Mouse (Mus musculus) CD8-positive naive resting alpha-beta T cell, adult 2 months (primary cell): Measurements from ENCODE around the gene Mrgprh.

Experiments used
- DNase-seq, 2 experiments: peaks; one replicate each; pipeline ENCODE4 v3.0.0; 2022; ENCODE audit warnings: low read depth in 2 of 2, low spot score in 2 of 2

Mrgprh gene

DNA sequence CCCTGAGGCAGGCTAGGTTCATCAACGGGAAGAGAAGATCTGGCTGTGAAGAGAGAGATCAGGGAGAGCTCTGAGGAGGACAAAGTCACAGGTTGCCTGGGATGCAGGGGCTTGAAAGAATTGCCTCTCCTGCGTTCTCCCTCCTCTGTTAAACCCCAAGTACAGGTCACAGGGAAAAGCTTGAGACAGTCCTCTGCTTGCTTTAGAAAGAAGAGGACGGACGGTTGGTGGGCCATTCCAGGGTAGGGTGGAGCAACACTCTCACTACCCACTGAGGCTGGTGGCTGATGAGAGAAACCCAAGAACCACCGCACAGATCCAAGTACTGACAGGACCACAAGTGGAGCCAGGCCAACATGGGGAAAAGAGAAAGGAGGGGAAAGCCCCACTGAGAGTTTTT lies at the start of gene Mrgprh:
Gene Mrgprh, plus strand, starts transcription at position 301 of the 400 bp plus-strand sequence.
- DNase-seq, result no peak

DNA sequence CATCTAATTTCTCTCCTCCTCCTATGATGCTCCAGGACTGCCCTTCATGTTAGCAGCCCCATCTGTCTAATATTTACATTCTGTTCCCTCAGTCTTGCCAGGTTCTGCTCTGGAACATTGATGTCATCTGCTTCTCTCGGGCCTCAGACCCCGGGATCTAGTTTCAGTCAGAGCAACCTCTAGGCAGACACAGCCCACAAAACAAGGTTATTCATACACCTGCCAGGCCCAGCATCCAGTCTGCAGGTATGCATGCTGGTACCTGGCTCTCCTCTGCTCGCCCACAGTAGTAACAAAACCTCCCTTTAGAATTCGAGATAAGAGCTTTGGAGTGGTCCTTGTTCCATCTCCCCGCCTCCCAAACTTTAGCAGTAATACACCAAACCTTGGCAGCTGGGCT lies 45.5 kb upstream of the Mrgprh start:
- DNase-seq, result no peak

DNA sequence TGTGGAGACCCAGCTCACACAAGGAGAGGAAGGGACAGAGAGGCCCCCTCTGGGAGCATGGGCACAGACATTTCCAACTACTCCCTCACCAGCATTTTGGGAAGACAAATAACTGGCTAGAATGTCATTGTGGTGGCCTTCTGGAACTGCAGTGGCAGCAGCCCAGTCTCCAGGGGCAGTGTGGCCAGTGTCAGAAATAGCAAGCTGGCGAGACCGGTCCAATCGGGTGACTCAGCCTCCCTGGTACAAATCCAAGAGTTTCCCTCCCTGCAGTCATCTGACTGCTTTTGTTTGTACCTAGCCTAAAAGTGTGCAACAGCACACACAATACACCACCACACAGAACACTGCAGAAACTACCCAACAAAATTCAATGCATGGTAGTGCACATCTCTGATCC lies 43.6 kb upstream of the Mrgprh start:
- DNase-seq, result no peak

DNA sequence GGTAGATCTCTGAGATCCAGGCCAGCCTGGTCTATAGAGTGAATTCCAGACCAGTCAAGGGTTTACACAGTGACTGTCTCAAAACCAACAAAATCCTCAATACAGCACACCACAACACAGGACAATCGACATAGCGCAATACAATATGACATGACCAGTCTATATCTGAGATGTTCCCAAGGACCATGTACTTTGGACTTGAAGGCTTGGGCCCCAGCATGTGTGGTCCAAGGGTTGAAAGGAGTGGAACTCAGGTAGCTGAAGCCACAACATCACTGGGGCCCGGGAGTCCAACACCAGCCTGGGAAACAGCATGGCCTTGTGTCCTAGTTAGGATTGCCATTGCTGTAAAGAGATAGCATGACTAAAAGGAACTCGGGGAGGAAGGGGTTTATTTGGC lies 43.2 kb upstream of the Mrgprh start:
- no peak for DNase-seq

DNA sequence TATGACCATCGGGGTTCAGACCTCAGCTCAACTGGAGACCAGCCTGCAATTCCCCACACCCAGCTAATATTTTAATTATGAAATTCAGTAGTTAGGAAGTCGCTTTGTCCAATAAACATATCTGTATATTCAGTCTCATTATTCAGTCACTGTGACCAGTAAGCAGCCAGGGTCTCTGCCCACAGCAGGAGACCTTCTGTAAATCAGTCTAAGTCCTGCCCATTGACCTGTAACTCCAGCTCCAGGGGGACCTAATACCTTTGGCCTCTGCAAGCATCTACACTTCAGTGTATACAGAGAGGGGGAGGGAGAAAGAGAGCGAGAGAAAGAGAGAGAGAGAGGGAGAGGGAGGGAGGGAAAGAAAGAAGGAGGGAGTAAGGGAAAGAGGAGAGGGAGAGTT lies 41.5 kb upstream of the Mrgprh start:
- DNase-seq, result no peak

DNA sequence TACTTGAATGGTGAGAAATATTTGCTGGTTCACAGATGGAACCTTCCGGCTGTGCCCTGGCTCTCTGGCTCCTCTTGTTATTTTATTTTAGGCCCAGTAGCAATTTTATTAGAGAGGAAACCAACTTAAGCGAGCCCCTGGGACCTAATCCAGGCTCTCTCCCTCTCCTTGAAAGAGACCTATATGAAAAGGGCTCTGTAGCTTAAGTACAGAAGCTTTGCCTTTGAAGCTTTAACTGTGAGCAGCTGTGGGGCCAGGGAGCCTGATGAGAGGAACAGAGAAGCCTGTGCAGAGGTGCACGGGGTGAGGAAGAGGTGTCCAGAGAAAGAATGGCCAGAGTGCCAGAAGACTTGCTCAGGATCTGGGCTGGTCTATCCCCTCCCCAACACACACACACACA lies 41.0 kb upstream of the Mrgprh start:
- no peak for DNase-seq

DNA sequence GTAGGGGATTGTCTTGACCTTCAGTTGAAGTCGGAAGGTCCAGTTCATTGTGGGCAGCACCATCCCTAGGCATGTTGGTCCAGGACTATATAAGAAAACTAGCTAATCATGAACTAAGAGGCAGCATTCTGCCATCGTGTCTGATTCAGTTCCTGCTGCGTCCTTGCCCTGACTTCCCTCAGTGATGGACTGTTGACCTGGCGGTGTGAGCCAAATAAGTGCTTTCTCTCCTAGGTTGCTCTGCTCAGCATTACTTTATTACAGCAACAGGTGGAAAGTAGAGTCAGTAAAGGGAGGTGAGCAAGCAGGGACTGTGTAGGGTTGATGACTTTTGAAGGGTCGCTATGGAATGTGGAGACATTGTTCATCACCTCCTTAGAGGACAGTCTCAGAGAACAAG lies 40.1 kb upstream of the Mrgprh start:
- DNase-seq, result no peak

DNA sequence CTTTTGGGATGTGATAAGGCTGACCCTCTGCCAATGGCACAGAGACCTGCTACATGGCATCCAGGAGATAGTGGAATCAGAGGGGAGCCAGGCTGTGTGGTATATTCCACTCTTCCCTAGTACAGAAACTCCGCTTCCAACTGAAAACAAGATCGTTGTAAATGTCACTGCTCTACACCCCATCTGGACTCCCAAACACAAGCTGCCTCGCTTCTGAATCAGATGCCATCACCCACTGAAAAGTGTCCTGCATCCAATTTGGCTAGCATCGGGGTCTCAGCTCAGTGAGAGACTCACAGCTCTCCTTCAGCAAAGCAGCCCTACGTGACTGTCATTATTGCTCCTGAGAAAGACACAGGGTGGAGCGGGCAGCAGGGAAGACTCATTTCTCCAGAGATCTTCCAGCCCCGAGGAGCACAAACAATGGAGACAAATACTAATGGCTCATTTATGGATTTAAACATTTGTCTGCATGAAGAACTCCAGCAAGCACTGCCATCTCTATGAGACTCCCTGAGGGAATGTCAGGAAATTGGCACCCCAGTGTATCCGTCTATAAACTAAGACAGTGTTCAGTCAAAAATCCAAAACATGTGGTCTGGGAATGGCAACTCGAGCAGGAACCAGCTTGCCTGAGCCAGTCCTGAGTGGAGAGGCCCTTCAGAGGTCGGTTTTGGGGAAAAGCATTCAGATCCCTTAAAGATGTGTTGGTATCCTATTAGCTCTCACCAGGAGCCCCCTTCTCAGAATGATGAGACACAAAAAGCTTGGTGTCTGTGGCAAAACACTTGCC lies 36.2 kb upstream of the Mrgprh start:
- DNase-seq, result no peak

DNA sequence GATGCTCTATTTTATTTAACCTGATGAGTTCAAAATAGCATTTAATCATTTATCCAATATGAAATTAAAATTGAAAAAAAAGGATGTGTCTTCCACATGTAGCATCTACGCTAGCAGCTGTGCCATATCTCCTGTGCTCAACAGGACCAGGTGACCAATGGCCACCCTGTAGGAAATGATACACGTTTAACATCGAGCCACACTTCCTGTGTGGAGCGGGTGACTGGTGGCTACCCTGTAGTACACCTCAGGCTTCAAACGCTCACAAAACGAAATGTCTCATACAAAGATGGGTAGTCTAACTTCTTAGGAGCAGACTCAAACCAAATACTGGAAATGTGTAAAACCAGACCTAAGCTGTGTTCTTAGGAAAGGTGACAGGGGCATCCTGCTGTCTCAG lies 32.0 kb upstream of the Mrgprh start:
- DNase-seq, result no peak

DNA sequence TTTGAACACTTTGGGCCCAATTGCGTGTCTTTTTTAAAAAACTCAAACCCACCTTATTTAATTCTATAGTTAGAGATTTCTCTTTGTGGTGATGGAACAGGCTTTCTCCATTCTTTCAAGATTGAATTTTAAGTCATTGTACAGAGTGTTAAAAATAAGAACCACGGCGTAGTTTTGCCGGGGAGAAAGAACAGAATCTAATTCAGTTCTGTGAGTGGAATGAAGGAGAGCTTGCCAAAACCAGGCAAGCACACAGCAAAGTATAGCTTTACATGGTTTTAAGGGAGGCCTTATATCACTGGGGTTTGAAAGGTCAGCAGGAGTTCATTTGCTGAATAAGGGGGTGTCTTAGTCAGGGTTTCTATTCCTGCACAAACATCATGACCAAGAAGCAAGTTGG lies 31.3 kb upstream of the Mrgprh start:
- DNase-seq, result no peak

DNA sequence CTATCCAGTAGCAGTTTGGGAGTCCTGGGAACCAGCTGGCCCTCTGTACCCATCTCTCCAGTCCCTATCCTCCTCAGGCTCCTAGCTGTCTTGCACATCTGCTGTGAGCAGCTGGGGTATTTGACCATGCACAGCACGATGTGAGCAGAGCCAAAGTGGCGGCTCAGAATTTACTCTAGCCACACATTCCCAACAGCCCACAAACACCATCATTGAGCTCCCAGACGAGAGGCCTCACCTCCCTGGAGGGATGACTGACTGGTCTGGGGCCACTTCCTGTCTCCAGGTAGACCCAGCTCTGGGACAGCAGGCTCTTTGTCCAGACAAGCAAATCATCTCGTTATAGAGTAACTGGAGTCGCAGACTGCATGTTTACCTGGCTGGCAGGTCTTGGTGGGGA lies 30.0 kb upstream of the Mrgprh start:
- DNase-seq, result no peak

DNA sequence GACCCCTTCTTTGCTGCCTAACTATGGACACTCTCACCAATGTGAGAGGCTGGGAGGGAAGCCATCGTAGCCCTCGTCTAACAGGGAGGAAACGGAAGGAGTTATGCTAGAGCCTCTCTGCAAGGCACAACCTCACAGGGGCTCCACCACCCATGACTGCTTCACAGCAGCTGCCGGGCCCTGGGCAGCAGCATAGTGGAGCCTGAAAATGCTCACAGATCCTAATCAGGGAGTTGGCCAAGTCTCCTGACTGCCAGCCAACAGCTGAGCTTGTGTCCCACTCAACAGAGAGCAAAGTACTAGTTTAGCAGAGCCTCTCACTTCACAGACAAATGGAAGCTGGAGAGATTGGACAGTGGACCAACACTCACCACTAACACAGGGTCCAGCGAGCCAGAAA lies 29.4 kb upstream of the Mrgprh start:
- no peak for DNase-seq

DNA sequence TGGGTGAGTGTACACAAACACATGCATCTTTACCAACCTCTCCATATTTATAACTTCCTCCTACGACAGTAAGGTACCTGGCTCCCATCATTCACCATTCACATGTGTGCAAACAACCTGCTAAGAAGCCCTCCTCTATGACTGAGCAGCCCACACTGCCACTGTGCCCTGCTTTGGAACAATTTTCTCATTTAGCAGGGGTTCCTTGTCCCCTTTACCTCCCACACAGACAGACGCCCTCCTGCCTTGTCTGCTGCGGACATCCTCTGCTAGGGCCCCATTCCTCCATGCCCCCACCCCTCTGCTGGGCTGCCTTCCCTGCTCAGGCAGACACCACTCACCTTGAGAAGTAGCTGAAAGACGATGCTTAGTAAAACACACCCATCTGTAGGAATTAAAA lies 28.1 kb upstream of the Mrgprh start:
- DNase-seq, result no peak

DNA sequence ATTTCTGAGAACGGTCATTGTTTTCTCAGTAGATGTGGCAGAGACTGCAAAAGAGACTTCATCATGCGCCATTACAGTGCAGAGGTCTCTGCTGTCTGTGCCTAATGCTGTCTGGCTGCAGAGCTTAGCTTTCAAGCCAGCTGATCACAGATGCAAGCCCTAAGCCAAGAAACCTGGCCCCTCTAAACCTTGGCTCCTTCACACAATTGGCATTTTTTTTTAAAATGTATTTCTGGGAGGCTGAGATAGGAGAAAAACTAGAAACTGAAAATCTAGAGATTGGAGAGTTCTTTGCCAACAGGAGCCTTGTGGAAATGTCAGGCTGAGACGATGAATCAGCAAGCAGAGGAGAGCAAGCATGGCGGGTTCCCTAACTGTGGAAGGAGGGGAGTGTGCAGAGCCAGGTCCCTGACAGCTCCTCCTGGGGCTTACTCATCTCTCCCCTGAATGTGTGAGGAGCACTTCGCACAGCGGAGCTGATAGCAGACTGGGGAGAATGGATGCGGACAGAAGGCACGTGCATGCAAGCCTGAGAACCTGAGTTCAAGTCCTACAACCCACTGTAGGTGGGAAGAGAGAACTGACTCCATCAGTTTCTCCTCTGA lies 26.0 kb upstream of the Mrgprh start:
- DNase-seq, result no peak

DNA sequence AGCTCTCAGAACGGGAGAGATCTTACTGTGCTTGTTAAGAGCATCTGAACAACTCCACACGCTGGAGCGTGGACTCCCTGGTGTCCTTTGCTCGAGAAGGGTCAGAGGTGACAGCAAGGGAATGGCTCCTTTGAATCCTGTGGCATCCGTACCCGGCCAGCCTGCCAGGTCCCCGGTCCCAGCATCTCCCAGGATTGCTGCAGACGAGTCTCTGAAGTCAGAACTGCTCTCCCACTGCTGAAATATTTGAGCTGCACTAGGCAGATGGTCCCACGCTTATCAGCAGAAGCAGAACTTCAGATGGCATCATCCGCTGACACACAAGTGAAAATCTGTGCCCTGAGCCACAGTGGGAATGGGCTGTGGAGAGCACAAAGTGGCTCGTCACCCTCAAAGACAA lies 24.1 kb upstream of the Mrgprh start:
- DNase-seq, result no peak

DNA sequence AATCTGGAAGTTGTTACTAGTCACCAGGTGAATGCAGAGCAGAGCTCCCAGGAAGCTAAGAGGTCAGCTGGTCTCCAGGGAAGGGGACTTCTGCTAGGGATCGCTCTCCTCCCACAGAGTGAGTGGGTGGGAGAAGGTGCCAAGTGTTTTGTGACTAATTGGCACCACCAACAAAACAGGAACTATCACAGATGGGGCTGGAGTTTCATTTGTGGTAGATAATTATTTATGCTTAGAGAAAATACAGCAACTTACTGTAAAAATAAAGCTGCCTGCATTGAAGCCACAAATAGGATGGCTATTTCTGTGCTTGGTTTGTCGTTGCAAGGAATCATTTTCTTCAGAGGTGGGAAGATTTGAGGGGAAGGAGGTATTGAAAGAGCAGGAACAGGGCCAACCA lies 22.0 kb upstream of the Mrgprh start:
- no peak for DNase-seq

DNA sequence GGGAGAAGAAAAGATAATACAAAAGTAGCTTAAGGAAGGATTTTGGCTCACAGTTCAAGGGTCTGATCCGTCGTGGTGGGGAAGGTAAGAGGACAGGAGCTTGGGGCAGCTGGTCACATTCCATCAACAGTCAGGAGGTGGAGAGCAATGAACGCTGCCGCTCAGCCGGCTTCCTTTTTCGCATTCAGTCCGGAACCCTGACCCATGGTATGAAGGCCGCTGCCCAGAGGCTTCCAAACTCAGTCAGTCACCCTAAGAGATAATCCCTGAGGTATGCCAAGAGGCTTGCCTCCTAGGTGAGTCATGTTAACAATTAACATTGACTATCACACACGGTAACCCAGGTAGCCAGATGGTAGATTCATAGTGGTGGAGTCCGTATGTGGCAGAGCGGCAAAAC lies 21.4 kb upstream of the Mrgprh start:
- no peak for DNase-seq

DNA sequence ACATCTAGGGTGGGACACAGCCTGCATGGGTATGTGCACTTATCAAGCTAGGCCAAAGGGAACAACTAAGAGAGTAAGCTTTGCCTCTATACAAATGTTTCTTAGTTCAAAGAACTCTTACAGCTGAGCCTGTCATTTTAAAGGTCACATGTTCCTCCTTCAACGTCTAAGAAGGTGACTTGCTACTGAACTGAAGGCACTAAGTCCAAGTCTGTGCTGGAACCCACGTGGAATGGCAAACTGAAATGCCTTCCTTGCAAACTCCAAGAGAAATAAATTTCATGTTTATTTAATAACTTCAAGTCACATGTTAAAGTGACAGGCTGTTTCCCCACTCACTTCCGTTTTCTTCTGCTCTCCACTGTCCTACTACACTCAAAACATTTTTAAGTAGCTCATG lies 18.4 kb upstream of the Mrgprh start:
- DNase-seq, result no peak

DNA sequence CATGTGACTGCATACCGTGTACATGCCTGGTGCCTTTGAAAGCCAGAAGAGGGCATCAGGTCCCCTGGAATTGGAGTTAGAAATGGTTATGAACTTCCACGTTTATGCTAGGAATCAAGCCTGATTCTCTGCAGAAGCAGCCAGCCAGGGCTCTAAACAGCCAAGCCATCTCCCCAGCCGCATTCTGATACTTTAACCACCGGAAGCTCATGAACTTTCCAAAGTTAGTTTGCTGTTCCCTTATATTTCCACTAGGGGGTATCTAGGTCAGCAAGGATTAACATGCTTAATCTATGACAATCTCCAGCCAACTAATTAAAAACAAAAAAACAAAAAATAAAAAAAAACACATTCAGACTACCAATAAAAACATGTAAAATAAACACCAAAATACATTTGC lies 17.8 kb upstream of the Mrgprh start:
- DNase-seq, result peak in 1 of 2 experiments; percentile 28

DNA sequence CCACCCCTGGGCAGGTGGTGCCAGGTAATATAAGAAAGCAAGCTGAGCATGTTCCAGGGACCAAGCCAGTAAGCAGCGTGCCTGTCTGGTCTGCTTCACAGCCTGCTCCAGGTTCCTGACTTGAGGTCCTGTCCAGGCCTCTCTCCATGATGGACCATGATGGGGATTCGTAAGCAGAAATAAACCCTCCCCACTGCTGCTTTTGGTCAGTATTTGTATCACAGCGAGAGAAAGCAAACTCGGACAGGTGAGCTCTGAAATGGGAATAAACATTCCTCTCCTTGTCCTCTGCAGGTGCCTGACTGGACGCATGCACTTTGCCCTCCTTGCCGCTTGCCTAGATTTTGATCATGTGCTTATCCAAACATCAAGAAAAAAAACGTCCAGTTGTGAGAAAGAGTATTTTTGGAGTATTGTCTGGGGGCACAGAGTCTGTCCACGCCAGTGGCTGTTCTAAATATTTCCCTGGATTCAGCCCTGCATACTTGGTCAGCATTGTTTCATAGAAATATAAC lies 16.8 kb upstream of the Mrgprh start:
- DNase-seq, result no peak

DNA sequence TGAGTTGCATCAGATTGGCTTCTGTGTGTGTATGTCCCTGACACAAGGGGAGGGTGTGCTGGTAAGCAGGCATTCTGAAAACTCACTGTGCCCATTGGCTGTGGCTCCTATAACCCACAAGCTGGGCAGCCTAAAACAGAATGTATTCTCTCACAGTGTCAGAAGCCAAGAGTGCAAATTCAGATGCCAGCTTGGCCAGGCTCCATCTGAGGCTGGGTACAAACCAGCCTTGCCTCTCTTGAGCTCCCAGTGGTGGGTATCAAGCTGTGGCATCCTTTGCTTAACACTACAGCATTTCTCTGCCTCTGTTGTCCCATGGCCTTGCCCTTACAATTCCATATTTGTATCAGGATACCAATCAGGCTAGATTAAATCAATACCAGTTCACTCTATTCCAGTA lies 11.7 kb upstream of the Mrgprh start:
- no peak for DNase-seq

DNA sequence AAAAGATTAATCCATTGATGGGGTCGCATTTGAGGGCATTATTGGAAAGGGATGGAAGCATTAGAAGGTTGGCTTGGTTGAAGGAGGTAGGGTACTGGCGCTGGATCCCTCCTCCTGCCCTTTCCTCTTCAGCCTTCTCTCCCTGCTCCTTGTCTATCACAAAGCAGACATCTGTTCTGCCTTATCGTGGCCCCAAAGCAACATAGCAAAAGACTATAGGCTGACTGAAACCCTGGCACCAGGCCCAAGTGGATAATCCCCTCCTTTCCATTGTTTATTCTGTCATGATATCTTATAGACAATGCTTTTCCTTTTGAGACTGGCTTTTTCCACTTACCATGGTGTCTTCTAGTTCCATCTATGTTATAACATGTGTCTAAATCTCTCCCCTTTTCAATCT lies 10.4 kb upstream of the Mrgprh start:
- DNase-seq, result no peak

DNA sequence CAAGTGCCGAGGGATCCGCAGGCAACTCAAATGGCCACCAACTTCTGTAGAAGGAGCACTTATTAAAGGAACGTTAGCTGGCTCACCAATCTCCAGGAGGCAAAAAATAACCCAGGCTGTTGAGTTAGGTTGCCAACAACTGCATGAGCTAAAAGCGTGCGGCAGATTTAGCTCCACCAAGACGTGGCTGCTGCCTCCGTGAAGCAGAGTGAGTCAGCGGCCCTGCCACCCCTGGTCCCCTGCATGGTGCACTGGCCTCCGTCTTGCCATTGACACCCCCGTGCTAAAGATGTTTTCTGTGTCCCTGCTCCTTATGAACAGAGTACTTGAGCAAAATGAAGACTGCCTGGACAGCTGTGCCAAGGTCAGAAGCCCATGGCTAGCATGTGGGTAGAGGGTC lies 9.0 kb upstream of the Mrgprh start:
- DNase-seq, result no peak
